Mouse (Mus musculus) layer of hippocampus, postnatal 25 days (tissue): ENCODE results near the gene Dip2b. TPM values are rescaled to one million over a fixed set of nuclear protein-coding genes. Genes with fewer than 3 reads are reported as not detected.
"Not testable (repeated sequence)": the region's sequence is repeated elsewhere in the genome, so short reads cannot be mapped to it uniquely, and the experiment has no call there.

Experiments used
- DNase-seq, 2 experiments: peaks; one replicate each; pipeline ENCODE4 v3.0.0; 2022; ENCODE audit warnings: mixed read lengths in 2 of 2, low spot score in 1 of 2; ENCODE audit errors: extremely low spot score in 1 of 2
- total RNA-seq, 2 experiments: library from RNA; stranded (reverse); gene quantifications; 2 replicates each; pipeline ENCODE4 v1.2.3; 2021

Dip2b gene
- total RNA-seq, 2 experiments from 2014 or later: 52.5 to 54.3 TPM

DNA sequence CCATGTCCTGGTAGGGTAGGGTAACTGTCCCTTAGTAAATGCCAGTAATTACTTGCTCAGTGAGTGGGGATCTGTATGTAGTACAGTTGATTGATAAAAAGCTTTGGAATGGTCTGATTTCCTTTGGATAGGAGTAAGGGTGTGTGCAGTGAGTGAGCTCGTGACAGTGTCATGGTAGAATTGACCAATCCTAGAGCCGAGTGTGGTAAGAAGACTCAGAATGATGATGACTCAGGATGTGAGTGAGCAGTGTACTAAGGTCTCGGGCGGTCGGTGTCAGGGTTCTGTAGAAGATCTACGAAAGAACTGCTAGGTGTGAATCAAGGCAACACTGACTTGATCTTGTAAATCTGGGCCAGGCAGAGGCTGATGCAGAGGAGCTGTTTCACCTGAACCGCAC, 207.5 kb downstream of the Dip2b start:
- no peak for DNase-seq

DNA sequence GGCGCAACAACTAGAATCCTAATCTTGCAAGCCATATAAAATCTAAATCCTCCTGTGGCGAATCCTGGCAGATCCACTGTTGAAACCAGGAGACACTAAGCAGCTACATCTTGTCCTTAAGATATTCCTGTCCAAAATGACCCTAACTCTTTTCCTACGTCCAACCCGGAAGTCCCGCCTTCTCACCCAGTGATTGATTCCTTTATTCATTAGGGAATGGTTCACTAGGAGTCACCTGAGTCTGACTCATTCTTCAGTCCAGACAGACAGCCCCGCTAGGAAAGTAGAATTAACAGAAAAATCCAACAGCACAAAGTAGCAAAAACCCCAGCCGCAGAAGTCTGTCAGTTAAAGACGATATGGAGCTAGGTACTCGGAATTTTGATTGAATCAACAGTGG, 208.8 kb downstream of the Dip2b start:
- DNase-seq: no peak

DNA sequence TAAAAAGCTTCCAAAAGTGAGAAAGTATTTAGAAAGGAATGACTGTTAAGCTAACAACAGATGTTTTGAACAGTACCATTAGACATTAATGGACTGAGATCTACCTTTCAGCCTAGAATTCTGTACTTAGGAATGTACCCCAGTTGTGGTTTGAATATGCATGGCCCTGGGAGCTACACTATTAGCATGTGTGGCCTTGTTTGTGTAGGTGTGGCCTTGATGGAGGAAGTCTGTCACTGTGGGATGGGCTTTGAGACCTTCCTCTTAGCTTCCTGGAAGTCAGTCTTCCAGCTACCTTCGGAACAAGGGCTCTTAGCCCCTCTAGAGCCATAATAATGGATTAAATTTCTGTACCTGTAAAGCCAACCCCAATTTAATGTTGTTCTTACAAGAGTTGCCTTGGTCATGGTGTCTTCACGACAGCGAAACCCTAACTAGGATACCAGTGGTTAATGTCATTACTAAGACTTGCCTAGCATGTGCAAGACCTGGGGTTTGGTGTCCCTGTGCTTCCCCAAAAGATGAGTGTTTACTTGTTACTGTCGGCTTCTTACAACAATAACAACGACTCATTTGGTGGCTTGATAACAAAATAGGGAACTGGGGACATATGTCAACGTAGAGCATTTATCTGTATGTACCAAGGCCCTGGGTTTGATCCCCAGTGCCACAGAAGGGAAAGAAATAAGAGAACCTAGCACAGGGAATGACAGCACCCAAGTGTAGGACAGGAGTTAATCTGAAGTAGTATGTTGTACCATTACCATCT, 210.4 kb downstream of the Dip2b start:
- DNase-seq: no peak

DNA sequence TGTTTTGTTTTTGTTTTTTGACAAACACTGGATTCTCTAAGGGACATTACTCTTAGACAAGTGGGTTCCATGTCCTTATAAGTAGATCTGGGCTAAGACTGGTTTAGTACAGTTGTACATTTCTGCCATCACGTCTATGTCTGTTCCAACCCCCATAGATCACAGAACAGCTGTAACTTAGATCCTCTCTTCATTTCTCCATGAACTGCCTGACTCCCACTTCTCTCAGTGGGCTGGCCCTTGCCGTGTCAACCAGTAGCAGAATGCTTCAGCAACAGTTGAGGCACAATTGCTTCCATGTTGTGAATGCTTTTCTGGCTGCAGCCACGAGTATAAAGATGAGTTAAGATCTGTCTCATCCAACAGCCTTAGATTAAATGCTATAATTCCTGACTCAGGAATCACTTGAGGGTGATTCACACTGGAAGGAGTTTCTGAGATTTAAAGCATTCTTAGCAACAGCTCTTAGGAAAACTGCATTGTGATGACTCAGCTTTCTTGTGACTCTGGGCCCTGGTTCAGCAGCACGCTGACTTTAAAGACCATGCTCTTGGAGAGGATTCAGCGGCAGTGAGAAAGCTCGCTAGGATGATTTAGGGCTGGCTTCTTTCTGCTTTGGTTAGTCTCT, 212.8 kb downstream of the Dip2b start:
- no peak for DNase-seq

DNA sequence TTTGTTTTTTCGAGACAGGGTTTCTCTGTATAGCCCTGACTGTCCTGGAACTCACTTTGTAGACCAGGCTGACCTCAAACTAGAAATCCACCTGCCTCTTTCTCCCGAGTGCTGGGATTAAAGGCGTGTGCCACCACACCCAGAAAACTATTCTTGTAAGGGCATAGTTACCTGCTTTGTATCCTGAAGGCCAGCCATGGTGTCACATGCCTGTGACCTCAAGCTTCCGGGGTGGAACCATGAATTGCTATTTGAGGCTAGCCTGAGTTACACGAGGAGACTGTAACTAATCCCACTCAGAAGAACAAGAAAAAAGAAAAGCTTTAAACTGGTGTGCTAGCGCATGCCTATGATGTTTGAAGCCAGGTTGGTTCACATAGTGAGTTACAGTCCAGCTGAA, 217.9 kb downstream of the Dip2b start:
- DNase-seq: no peak

DNA sequence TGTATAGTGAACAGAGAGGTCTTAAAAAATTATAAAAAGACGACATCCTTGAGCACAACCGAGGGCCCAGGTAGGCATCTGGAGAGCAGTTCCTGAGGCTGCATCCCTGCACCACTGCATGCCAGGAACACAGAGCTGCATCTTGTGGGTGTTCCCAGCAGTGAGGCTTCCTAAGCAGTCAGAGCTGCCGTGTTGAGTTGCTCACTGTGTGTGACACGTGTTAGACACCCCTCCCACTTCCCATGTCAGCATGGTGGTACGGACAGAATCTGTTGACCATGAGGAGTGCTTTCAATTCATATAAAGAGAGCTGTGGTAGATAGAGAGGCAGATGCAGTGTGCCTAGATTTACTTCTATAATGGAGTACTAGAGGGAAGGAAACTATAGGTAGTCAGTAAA, 218.8 kb downstream of the Dip2b start:
- DNase-seq: no peak

DNA sequence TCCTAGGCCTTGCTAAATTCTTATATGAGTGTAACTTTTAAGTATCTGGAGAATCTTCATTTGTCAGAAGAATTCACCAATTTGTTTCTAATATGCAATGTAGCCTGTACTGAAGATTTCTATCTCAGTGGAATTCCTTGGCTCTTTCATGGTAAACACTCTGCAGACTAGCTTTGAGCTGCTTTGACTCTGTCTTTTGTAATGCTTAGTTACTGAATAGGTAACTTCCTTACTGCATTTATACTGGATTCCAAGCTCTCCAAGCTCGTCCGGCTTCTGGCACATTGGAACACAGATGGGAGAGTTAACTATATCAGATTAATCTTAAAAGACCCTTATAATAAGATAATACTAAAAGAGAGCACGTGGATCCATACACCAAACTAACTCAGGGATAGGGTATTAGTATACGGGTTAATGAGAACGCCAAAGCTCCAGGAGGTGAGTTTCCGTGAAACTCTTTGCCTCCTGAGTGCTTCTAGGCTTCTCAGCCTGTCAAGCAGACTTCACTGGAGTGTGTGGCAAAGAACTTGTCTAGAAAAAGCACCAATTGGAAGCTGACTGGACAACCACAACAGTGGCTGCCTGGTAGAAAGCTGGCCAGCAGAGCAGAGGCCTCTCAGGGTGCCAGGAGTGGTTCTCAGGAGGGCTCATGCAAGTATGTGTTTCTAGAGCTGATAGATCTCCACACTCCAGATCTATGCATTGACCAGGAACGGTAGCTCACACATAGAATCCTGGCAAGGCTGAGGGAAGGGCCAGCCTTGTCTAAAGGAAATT, 220.4 kb downstream of the Dip2b start:
- DNase-seq: no peak

DNA sequence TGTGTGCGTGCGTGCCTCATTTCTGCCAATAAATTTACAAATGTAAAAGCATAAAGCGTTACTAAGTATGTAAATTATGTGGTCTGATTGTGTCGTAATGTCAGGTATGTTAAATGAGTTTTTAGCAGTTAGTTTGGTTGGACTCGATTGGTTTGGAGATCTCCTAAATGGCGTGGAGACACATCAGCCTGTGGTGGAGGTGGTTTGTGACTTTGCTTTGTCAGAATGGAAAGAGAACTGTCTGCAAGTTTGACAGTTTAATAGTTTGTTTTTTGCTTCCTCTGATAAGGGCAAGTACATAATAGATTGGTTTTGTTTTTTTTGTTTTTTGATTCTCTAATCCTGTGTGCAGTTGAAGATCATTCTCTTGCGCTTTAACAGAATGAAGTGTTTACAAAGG, 221.9 kb downstream of the Dip2b start:
- not testable (repeated sequence) for DNase-seq

DNA sequence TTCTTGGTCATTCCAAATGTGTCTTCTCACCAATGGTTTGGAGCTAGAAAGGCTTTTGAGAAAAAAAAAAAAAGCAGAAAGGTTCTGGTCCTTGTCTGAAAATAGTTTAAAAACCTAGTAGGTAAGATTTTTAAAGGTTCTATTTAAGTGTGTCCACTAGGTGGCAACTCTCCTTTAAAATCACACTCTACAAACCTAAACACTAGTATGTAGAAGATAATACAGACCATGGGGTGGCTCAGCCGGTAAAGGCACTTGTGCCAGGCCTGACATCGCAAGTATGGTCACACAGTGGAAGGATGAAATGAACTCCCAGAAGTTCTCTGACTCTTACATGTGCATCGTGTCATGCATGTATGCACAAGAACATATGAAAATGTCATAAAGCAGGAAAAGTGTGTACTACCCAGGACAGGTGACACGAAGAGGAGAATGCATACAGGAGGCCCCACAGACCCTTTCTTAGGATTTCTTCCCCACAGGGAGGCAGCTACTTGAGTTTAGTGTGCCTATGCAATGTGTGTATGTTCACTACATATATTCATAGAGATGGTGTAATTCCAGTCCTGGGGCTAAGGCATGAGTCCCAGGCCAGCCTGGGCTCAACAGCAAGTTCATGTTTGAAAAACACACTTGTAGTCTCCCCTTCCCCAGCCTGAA, 224.9 kb downstream of the Dip2b start:
- DNase-seq: no peak

DNA sequence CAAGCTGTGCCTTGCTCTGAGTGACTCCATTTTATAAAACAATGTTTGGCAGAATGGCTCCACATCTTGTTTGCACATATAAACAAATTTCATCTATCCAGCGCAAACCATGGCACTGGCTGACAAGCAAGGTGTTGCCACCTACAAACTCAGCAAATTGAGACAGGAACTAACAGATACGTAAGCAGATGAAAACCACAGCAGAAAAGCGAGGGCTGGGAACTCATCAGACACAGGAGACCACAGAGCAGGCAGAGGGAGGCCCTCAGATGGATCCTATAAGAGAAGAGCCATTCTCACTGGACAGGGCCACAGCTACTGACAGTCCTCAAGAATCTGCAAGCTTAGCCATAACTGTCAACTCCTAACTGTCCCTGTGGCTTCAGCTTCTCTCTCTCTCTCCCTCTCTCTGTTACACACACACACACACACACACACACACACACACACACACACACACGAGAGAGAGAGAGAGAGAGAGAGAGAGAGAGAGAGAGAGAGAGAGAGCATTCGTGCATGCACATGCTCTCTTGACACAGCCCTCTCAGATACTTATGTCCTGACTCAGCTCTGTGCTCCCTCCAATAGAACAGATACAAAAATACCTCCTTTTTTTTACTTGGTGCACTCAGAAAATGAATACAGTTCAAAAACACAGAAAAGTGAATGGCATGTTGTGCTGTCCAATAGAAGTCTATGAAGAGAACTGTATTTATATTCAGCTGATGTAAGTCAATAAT, 227.3 kb downstream of the Dip2b start:
- no peak for DNase-seq

DNA sequence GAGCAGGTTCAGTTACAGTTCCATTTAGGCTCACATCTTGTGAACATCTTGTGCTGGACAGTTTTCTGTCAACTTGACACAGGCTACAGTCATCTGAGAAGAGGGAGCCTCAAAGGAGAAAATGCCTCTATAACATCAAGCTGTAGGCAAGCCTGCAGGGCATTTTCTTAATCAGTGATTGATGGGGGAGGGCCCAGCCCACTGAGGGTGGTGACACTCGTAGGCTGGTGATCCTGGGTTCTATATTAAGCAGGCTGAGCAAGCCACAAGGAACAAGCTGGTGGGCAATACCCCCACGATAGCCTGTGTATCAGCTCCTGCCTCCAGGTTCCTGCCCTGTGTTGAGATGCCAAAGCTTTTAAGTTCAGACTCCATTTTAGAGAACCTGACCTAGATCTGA, 230.5 kb downstream of the Dip2b start:
- no peak for DNase-seq

Other genes with a start within 250 kb of the Dip2b start
- 10 to 100 TPM; 10.1 to 13.8 TPM for gene Lima1, start 163.2 kb upstream of the Dip2b start, total RNA-seq
- gene Fam186a, start 71.6 kb upstream of the Dip2b start, total RNA-seq: under 1 TPM; 0.02 to 0.07 TPM
- gene Larp4, start 68.6 kb upstream of the Dip2b start, total RNA-seq: 10 to 100 TPM; 46.1 to 52.1 TPM
- gene Atf1, start 189.2 kb downstream of the Dip2b start, total RNA-seq: 10 to 100 TPM; 19.3 to 24.3 TPM
- gene Tmprss12, start 242.2 kb downstream of the Dip2b start, total RNA-seq: not detected